Mouse (Mus musculus) hindbrain, postnatal 0 days (tissue): ENCODE measurements at regions not wholly inside any gene's neighbourhood (a gene's known extent, or its start where the extent isn't known, plus 50 kb on each side); places are given as distances from the start of the nearest gene placed in this dataset.

Experiments
- ATAC-seq: fragments of 200-750 bp; cut with Nextera tagmentation; 2 replicates; pipeline ENCODE4 v1.8.0; 2017; ENCODE audit warnings: mild to moderate bottlenecking, moderate TSS enrichment, moderate library complexity
- DNase-seq: peaks from one replicate; pipeline ENCODE4 v3.0.0-alpha.2; 2015; ENCODE audit warnings: low spot score
- H3K27ac ChIP-seq: fragments of 300-500 bp; sonication (generic); 2 replicates; pipeline ENCODE4 v1.5.1; 2014; ENCODE audit warnings: mild to moderate bottlenecking
- H3K27me3 ChIP-seq: fragments of 300-500 bp; sonication (generic); 2 replicates; pipeline ENCODE4 v1.6.1; 2014; ENCODE audit warnings: low read length, mixed read lengths; ENCODE audit not compliant: insufficient read depth
- H3K36me3 ChIP-seq: fragments of 300-500 bp; sonication (generic); 2 replicates; pipeline ENCODE4 v1.6.1; 2014; ENCODE audit warnings: low read length, mixed read lengths; ENCODE audit not compliant: insufficient read depth
- H3K4me1 ChIP-seq: fragments of 300-500 bp; sonication (generic); 2 replicates; pipeline ENCODE4 v1.6.1; 2014; ENCODE audit warnings: antibody characterized with exemption, low read length, mixed read lengths; ENCODE audit not compliant: insufficient read depth
- H3K4me2 ChIP-seq: fragments of 300-500 bp; sonication (generic); 2 replicates; pipeline ENCODE4 v1.6.1; 2014; ENCODE audit warnings: low read depth, mild to moderate bottlenecking, low read length, moderate library complexity, mixed read lengths
- H3K4me3 ChIP-seq: fragments of 300-500 bp; sonication (generic); 2 replicates; pipeline ENCODE4 v1.5.1; 2014; ENCODE audit warnings: low read length
- H3K9ac ChIP-seq: fragments of 300-500 bp; sonication (generic); replicated peaks from 2 replicates; pipeline ENCODE4 v1.6.1; 2014; ENCODE audit warnings: mild to moderate bottlenecking, low read length, moderate library complexity, mixed read lengths
- H3K9me3 ChIP-seq: fragments of 300-500 bp; sonication (generic); 2 replicates; pipeline ENCODE4 v1.6.1; 2016; ENCODE audit warnings: low read length, mixed read lengths
- CTCF ChIP-seq: IDR thresholded peaks from 2 replicates; pipeline ENCODE4 v1.5.1; 2016; ENCODE audit warnings: antibody characterized with exemption, control low read depth, low read depth
- WGBS: fragments of 180-500 bp; shearing (Covaris S2); extraction: QIAGEN DNeasy Blood & Tissue Kit; methylation state at CpG from one replicate; pipeline ENCODE4 v1.1.7; 2014; 5-methylcytosine and 5-hydroxymethylcytosine counted together

GRCm38 (mm10) chr4:95120876-95121275 is 68.9 kb upstream of the Jun start:
- no peak for ATAC-seq
- TF ChIP-seq CTCF, result no peak
- 89% methylated on average over 1 of the region's 1 CpGs for WGBS

GRCm38 (mm10) chr4:95125346-95125745 is 73.3 kb upstream of the Jun start:
- no peak overlapping the region for H3K9ac ChIP-seq
- no peak overlapping the region for H3K27ac ChIP-seq
- DNase-seq (peak; percentile 25), ATAC-seq (peak; percentile 93)
- H3K9me3 ChIP-seq, result no peaks in the 10 kb centered on the region
- H3K4me1 ChIP-seq, result peaks cover 4% of the 10 kb centered on the region; the same call in 1 of the 2 replicates
- TF ChIP-seq CTCF, result no peak
- H3K27me3 ChIP-seq, result no peaks in the 10 kb centered on the region
- H3K36me3 ChIP-seq, result no peaks in the 10 kb centered on the region
- 40% methylated on average over 1 of the region's 1 CpGs for WGBS
- no peak overlapping the region for H3K4me3 ChIP-seq
- no peak overlapping the region for H3K4me2 ChIP-seq

More at GRCm38 (mm10) chr4:95120876-95121275, 68.9 kb upstream of the Jun start:
- Histone ChIP-seq H3K9me3 (no peaks in the 10 kb centered on the region), H3K4me3 (no peak overlapping the region), H3K36me3 (no peaks in the 10 kb centered on the region), H3K4me2 (no peak overlapping the region), H3K9ac (no peak overlapping the region), H3K4me1 (no peaks in the 10 kb centered on the region), H3K27me3 (no peaks in the 10 kb centered on the region), H3K27ac (no peak overlapping the region)
- no peak for DNase-seq

GRCm38 (mm10) chr4:95127970-95128369 is 75.9 kb upstream of the Jun start:
- no peak for ATAC-seq
- no peaks in the 10 kb centered on the region for H3K36me3 ChIP-seq
- 61% methylated on average over 2 of the region's 2 CpGs for WGBS

GRCm38 (mm10) chr4:95133815-95134214 is 81.8 kb upstream of the Jun start:
- no peak for ATAC-seq
- peaks cover 6% of the 10 kb centered on the region; the same call in 1 of the 2 replicates for H3K4me1 ChIP-seq
- H3K4me3 ChIP-seq, result no peak overlapping the region
- H3K9ac ChIP-seq, result no peak overlapping the region
- H3K36me3 ChIP-seq, result no peaks in the 10 kb centered on the region
- H3K9me3 ChIP-seq, result no peaks in the 10 kb centered on the region
- H3K27me3 ChIP-seq, result no peaks in the 10 kb centered on the region
- H3K27ac ChIP-seq, result no peak overlapping the region
- DNase-seq, result peak; percentile 25
- WGBS, result 25% methylated on average over 3 of the region's 3 CpGs
- TF ChIP-seq CTCF, result no peak
- no peak overlapping the region for H3K4me2 ChIP-seq

More at GRCm38 (mm10) chr4:95127970-95128369, 75.9 kb upstream of the Jun start:
- H3K4me2 ChIP-seq, result no peak overlapping the region
- H3K27ac ChIP-seq, result no peak overlapping the region
- no peaks in the 10 kb centered on the region for H3K27me3 ChIP-seq
- no peak for TF ChIP-seq CTCF
- peak; percentile 33 for DNase-seq
- H3K4me1 ChIP-seq, result peaks cover 4% of the 10 kb centered on the region; the same call in 1 of the 2 replicates
- no peaks in the 10 kb centered on the region for H3K9me3 ChIP-seq
- no peak overlapping the region for H3K4me3 ChIP-seq
- H3K9ac ChIP-seq, result no peak overlapping the region

- no peaks in the 10 kb centered on the region for H3K36me3 ChIP-seq
- no peak for ATAC-seq
- no peaks in the 10 kb centered on the region for H3K27me3 ChIP-seq
- peaks cover 6% of the 10 kb centered on the region; the same call in 1 of the 2 replicates for H3K4me1 ChIP-seq
- peak; percentile 59 for DNase-seq
- no peak overlapping the region for H3K27ac ChIP-seq
- no peak overlapping the region for H3K4me2 ChIP-seq
- no peak overlapping the region for H3K4me3 ChIP-seq
- H3K9me3 ChIP-seq, result no peaks in the 10 kb centered on the region
- no peak for TF ChIP-seq CTCF
- no peak overlapping the region for H3K9ac ChIP-seq
- WGBS, result 8% methylated on average over 5 of the region's 5 CpGs
Measured at GRCm38 (mm10) chr4:95134611-95135010, 82.6 kb upstream of the Jun start.

GRCm38 (mm10) chr4:95137413-95138143 is 85.6 kb upstream of the Jun start:
- no peak overlapping the region for H3K4me2 ChIP-seq
- TF ChIP-seq CTCF, result no peak

GRCm38 (mm10) chr4:95138676-95139075 is 86.7 kb upstream of the Jun start:
- Histone ChIP-seq H3K4me3 (no peak overlapping the region), H3K9me3 (no peaks in the 10 kb centered on the region), H3K9ac (no peak overlapping the region), H3K4me1 (peaks cover 6% of the 10 kb centered on the region; the same call in 1 of the 2 replicates), H3K27ac (no peak overlapping the region), H3K4me2 (no peak overlapping the region), H3K27me3 (no peaks in the 10 kb centered on the region), H3K36me3 (no peaks in the 10 kb centered on the region)
- no peak for DNase-seq
- 81% methylated on average over 2 of the region's 2 CpGs for WGBS
- ATAC-seq, result no peak
- TF ChIP-seq CTCF, result no peak

More at GRCm38 (mm10) chr4:95137413-95138143, 85.6 kb upstream of the Jun start:
- no peak overlapping the region for H3K9ac ChIP-seq
- H3K4me3 ChIP-seq, result no peak overlapping the region
- peak; percentile 83 for ATAC-seq
- H3K27ac ChIP-seq, result no peak overlapping the region
- H3K36me3 ChIP-seq, result no peaks in the 10 kb centered on the region
- peak; percentile 39 for DNase-seq
- H3K27me3 ChIP-seq, result no peaks in the 10 kb centered on the region
- 35% methylated on average over 12 of the region's 12 CpGs for WGBS
- no peaks in the 10 kb centered on the region for H3K9me3 ChIP-seq
- peaks cover 6% of the 10 kb centered on the region; the same call in 1 of the 2 replicates for H3K4me1 ChIP-seq
